Mouse (Mus musculus) midbrain, embryonic 10.5 days (tissue): Measurements from ENCODE around the gene Hexim2. TPM values are rescaled to one million over a fixed set of nuclear protein-coding genes. Genes with fewer than 3 reads are reported as not detected.

Experiments
- DNase-seq: peaks from one replicate; pipeline ENCODE4 v3.0.0-alpha.2; 2017; ENCODE audit warnings: low spot score
- H3K27ac ChIP-seq: fragments of 300-500 bp; sonication (generic); replicated peaks from 2 replicates; pipeline ENCODE4 v1.5.1; 2016; ENCODE audit warnings: mild to moderate bottlenecking
- H3K27me3 ChIP-seq: fragments of 300-500 bp; sonication (generic); 2 replicates; pipeline ENCODE4 v1.6.1; 2016; ENCODE audit warnings: low read depth, mild to moderate bottlenecking; ENCODE audit not compliant: poor library complexity, severe bottlenecking
- H3K36me3 ChIP-seq: fragments of 300-500 bp; sonication (generic); 2 replicates; pipeline ENCODE4 v1.6.1; 2016; ENCODE audit warnings: mild to moderate bottlenecking, moderate library complexity
- H3K4me1 ChIP-seq: fragments of 300-500 bp; sonication (generic); 2 replicates; pipeline ENCODE4 v1.6.1; 2016
- H3K4me3 ChIP-seq: fragments of 300-500 bp; sonication (generic); 2 replicates; pipeline ENCODE4 v1.5.1; 2016; ENCODE audit warnings: mild to moderate bottlenecking, moderate library complexity
- H3K9me3 ChIP-seq: fragments of 300-500 bp; sonication (generic); replicated peaks from 2 replicates; pipeline ENCODE4 v1.6.1; 2016; ENCODE audit warnings: mild to moderate bottlenecking
- WGBS: fragments of 180-500 bp; shearing (Covaris S2); methylation state at CpG from one replicate; pipeline ENCODE4 v1.1.7; 2016; 5-methylcytosine and 5-hydroxymethylcytosine counted together
- polyA plus RNA-seq: library from polyadenylated mRNA; unstranded; fragments of >200 nt; fragmentation: Nextera tagmentation; extraction: Ambion mirVana; gene quantifications from 2 replicates; pipeline ENCODE4 v1.2.1, GENCODE M21; 2016

The Hexim2 gene
- 7.8 and 8.2 TPM in 2 replicates for polyA plus RNA-seq

DNA sequence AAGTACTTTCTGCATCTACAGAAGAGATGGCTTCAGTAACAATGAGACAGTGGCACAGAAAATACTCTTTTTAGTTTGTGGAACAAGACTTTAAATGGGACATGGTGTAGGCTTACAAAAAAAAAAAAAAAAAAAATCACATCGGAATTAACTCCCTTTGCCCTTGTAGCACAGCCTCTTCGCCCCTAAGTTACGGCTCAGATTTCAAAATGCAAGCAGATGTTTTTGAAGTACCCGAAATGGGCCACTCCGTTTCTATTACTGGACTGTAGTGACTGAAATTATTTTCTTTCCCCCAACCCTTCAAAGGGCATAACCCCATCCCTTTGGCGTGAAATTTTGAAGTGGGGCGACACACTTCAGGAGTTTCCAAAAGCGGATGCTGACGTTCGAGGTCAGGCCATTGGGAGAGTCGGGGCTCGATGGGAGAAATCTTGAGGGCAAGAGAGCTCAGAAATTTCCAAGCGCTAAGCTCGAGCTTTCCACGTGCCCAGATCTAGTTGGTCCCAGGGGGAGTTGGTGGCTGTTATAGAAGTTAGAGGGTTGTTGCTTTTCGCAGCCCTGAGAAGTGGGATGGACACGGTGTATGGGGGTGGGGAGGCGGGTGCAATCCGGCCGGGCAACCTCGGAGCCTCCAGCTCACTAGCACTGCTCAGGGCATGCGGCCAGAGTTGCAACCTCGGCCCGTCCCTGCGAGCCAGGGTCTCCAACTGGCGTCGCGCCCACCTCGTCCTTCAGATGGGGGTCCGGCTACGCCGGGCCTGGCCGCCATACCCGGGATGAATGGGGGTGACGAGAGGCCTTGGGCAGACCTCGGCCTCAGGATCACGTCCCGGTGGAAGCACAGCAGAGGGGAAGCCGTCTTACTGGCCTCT, at the start of gene Hexim2:
Gene Hexim2 (plus strand): TSS at position 729 of the 875 bp plus-strand sequence.
- peak within 1 kb of the TSS; percentile 100 for H3K27ac ChIP-seq
- H3K4me3 ChIP-seq = peak within 1 kb of the TSS; percentile 93
- peaks cover 4% of the 10 kb centered on the region; the same call in 1 of the 2 replicates for H3K36me3 ChIP-seq
- peak; percentile 66 for DNase-seq
- WGBS = under 1% methylated on average over 39 of the region's 39 CpGs
- H3K9me3 ChIP-seq = no peaks in the 10 kb centered on the region
- no peaks in the 10 kb centered on the region for H3K27me3 ChIP-seq
- H3K4me1 ChIP-seq = peaks cover 32% of the 10 kb centered on the region

DNA sequence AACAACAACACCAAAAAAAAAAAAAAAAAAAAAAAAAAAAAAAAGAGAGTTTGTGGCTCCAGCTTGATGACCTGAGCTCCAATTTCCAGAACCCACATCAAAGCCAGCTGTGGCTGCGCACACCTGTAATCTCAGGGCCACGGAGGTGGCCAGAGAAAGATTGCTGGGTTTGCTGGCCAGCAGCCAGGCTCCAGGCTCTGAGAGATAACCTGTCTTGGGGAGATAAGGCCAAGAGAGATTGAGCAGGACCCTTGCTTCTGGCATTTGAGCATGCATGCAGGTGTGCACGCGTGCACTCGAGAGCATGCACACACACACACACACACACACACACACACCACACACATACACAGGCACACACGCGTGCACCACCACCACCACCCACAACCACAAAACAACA, 38.9 kb upstream of the Hexim2 start:
- H3K36me3 ChIP-seq = no peaks in the 10 kb centered on the region
- H3K27me3 ChIP-seq = peaks cover 33% of the 10 kb centered on the region
- H3K9me3 ChIP-seq = no peaks in the 10 kb centered on the region
- 99% methylated on average over 7 of the region's 7 CpGs for WGBS
- H3K4me3 ChIP-seq = no peak overlapping the region
- peaks cover 24% of the 10 kb centered on the region for H3K4me1 ChIP-seq
- no peak overlapping the region for H3K27ac ChIP-seq
- DNase-seq = no peak

DNA sequence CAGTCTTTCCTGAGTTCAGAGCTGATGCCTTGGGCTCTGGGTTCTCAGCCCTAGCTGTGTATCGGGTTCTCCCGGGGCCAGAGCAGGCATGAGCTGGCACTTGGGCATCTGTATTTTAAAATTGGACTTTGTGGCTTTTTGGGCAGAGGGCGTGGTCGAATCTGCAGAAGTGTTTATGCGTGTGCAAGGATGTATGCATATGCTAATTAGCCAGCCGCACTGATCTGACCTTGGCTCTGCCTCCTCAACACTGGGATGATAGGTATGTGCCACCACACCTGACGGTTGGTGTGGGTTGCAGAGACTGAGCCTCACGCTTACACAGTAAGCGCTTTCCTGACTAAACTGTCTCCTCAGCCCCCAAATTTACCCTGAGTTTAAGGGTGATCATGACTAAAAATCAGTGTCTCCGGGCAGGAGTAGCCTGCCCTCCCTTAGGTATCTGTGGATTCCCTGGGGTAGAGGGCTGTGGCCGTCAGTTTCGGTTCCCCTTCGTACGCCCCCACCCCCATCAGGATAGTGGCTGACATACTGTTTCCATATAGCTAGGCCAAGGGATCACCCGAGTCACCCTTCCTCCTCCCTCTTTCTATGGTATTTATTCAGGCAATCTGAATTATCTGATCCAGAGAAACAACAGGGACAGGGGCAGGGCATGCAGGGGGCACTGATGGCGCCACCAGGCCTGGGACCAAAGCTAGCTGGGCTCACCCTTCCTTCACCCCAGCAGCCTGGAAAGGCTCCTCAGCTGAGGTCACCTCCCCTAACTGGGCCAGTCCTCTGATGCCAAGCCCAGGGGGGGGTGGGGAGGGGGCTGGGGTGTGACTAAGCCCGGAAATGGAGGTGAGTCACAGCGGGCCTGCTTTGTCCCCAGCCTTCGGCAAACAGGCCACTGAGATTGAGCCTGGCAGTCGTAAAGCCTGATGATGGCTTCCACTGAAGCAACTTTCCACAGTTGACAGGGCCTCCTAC, 38.1 kb upstream of the Hexim2 start:
- H3K27me3 ChIP-seq = peaks cover 41% of the 10 kb centered on the region
- no peak for DNase-seq
- WGBS = 80% methylated on average over 20 of the region's 20 CpGs
- H3K4me3 ChIP-seq = no peak overlapping the region
- H3K27ac ChIP-seq = no peak overlapping the region; the same call in 1 of the 2 replicates
- H3K9me3 ChIP-seq = no peaks in the 10 kb centered on the region
- peaks cover 29% of the 10 kb centered on the region for H3K4me1 ChIP-seq
- no peaks in the 10 kb centered on the region for H3K36me3 ChIP-seq

DNA sequence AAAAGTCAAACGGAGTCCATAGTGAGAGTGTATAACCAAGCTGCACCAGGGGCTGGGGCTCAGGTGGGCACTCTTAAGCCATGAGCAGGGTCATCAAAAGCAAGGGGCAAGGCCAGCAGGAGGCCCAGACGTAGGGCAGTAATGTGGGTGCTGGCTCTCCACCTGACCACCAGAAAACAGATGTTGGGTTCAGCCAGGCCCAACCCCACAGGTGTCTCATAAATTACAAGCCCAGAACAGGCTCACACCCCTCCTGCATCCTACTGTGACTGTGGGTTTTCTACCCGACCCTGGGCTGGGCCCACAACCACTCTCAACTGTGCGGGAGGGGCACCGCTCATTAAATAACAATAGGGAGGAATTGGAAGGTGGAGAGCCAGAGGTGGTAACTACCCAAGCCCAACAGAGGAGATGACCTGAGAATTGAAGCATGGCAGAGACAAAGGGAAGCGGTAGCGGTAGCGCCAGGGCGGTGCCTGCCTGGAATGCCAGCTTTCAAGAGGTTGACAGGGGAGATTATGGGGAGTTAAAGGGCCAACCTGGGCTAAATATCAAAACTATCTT, 37.0 kb upstream of the Hexim2 start:
- no peak for DNase-seq
- Histone ChIP-seq H3K36me3 (no peaks in the 10 kb centered on the region), H3K27ac (no peak overlapping the region), H3K4me1 (peaks cover 33% of the 10 kb centered on the region), H3K9me3 (no peaks in the 10 kb centered on the region), H3K4me3 (no peak overlapping the region), H3K27me3 (peaks cover 52% of the 10 kb centered on the region)
- WGBS = 55% methylated on average over 9 of the region's 9 CpGs

DNA sequence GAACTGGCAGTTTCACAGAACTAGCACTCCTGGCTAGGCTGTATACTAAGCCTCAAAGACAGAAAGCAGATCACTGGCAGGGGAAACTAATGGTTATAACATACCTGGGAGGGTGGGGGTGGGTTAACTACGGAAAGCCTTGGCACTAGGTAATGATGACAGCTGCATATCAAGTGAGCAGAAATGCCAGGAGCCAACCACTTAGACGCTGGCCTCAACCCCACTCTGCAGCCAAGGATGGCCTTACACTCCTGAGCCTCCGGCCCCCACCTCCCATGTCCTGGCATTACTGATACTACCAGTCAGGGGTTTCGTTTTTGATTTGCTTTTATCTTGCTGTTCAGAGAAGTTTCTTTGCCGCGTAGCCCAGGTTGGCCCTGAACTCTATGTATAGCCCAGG, 36.4 kb upstream of the Hexim2 start:
- peaks cover 33% of the 10 kb centered on the region for H3K4me1 ChIP-seq
- H3K4me3 ChIP-seq = no peak overlapping the region
- no peaks in the 10 kb centered on the region for H3K36me3 ChIP-seq
- 93% methylated on average over 6 of the region's 6 CpGs for WGBS
- no peak for DNase-seq
- no peak overlapping the region for H3K27ac ChIP-seq
- no peaks in the 10 kb centered on the region for H3K9me3 ChIP-seq
- H3K27me3 ChIP-seq = peaks cover 58% of the 10 kb centered on the region

GRCm38 (mm10) chr11:103096979-103097894, 35.0 kb upstream of the Hexim2 start:
- Histone ChIP-seq H3K27me3 (peaks cover 72% of the 10 kb centered on the region), H3K9me3 (no peaks in the 10 kb centered on the region), H3K36me3 (no peaks in the 10 kb centered on the region), H3K4me1 (peaks cover 46% of the 10 kb centered on the region), H3K27ac (peak overlapping the region; percentile 60; the same call in 1 of the 2 replicates), H3K4me3 (peak overlapping the region; percentile 28)
- WGBS = 20% methylated on average over 22 of the region's 22 CpGs
- DNase-seq = peak; percentile 52

GRCm38 (mm10) chr11:103098531-103099190, 33.6 kb upstream of the Hexim2 start:
- 66% methylated on average over 11 of the region's 11 CpGs for WGBS
- no peak overlapping the region for H3K4me3 ChIP-seq
- peaks cover 84% of the 10 kb centered on the region for H3K27me3 ChIP-seq
- no peaks in the 10 kb centered on the region for H3K9me3 ChIP-seq
- DNase-seq = no peak
- peaks cover 60% of the 10 kb centered on the region for H3K4me1 ChIP-seq
- peak overlapping the region; percentile 10; the same call in 1 of the 2 replicates for H3K27ac ChIP-seq
- no peaks in the 10 kb centered on the region for H3K36me3 ChIP-seq

DNA sequence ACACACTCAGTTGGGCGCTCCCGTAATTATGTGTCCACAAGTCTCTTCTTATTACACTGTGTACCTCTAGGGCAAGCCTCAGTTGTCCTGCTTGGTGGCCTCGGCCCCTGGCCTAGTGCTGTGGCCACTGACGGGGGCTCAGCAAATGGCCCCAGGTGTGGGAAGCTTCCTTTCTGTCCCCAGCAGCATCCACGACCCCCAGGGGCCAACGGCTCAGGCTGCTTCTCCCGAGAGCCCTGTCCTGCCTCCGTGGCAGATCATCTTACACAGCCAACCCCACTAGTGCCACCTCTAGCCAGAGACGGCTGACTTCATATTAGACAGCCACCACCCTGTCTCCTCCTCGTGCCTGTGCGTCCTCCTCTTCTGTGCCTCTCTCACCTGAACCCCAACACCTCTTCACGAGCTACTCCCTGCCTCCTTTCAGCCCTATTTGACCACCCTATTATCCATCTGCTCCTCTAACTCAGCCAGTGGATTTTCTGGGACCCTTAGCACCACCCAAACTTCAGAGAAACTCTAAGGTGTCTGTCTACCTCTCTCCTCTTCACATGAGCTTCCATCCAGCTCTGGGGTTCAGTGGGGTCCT, 32.8 kb upstream of the Hexim2 start:
- no peaks in the 10 kb centered on the region for H3K36me3 ChIP-seq
- no peak for DNase-seq
- H3K27me3 ChIP-seq = peaks cover 92% of the 10 kb centered on the region
- H3K9me3 ChIP-seq = no peaks in the 10 kb centered on the region
- 54% methylated on average over 12 of the region's 12 CpGs for WGBS
- H3K4me1 ChIP-seq = peaks cover 61% of the 10 kb centered on the region
- no peak overlapping the region for H3K4me3 ChIP-seq
- H3K27ac ChIP-seq = no peak overlapping the region

- Histone ChIP-seq H3K27ac (no peak overlapping the region), H3K27me3 (peaks cover 96% of the 10 kb centered on the region), H3K4me1 (peaks cover 60% of the 10 kb centered on the region), H3K36me3 (no peaks in the 10 kb centered on the region), H3K4me3 (peak overlapping the region; percentile 60; the same call in 1 of the 2 replicates), H3K9me3 (no peaks in the 10 kb centered on the region)
- no peak for DNase-seq
- WGBS = 73% methylated on average over 8 of the region's 8 CpGs
Measured at GRCm38 (mm10) chr11:103100361-103100760, 31.9 kb upstream of the Hexim2 start.

DNA sequence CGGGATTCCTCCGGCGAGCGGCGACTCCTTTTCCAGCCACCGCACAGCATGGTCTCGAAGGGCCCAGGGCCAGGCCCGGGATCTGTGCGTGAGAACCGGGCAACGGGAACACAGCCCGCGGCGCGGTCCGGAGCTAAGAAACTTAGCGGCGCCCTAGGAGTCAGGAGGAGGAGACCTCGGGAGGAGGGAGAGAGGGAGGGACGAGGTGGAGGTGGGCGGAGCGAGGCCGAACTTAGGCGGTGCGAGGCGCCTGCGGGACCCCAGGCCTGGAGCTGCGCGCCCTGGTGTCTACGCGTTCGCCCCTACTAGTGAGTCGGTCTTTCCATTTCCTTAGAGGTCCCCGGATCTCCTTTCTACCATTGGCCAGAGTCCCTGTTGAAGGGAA, 30.8 kb upstream of the Hexim2 start, which contains the start of the genes Plcd3 and Acbd4:
Gene Plcd3 (minus strand): TSS at position 178 of the 385 bp plus-strand sequence.
Gene Acbd4 (plus strand): TSS at position 202 of the 385 bp plus-strand sequence.
- DNase-seq = peak; percentile 78
- peaks cover 60% of the 10 kb centered on the region for H3K4me1 ChIP-seq

More for the DNA sequence above, 30.8 kb upstream of the Hexim2 start, which contains the start of the genes Plcd3 and Acbd4:
- Histone ChIP-seq H3K4me3 (peak within 1 kb of the TSS; percentile 60), H3K9me3 (no peaks in the 10 kb centered on the region), H3K27ac (peak within 1 kb of the TSS; percentile 58), H3K27me3 (peaks cover 91% of the 10 kb centered on the region), H3K36me3 (no peaks in the 10 kb centered on the region)
- under 1% methylated on average over 34 of the region's 34 CpGs for WGBS
